Mouse (Mus musculus) cerebellum, adult 2 months (tissue): Measurements from ENCODE around the gene Mga.

Experiments used
- CTCF ChIP-seq: fragments of 200-500 bp; IDR thresholded peaks from 2 replicates; pipeline ENCODE4 v1.5.1; 2011; ENCODE audit warnings: low read depth, mild to moderate bottlenecking, control low read depth, low read length, moderate library complexity, borderline replicate concordance; ENCODE audit not compliant: insufficient read depth
- POLR2A ChIP-seq: fragments of 200-500 bp; IDR thresholded peaks from 2 replicates; pipeline ENCODE4 v1.6.1; 2011; ENCODE audit warnings: low read length, control low read depth, borderline replicate concordance; ENCODE audit not compliant: insufficient read depth

DNA sequence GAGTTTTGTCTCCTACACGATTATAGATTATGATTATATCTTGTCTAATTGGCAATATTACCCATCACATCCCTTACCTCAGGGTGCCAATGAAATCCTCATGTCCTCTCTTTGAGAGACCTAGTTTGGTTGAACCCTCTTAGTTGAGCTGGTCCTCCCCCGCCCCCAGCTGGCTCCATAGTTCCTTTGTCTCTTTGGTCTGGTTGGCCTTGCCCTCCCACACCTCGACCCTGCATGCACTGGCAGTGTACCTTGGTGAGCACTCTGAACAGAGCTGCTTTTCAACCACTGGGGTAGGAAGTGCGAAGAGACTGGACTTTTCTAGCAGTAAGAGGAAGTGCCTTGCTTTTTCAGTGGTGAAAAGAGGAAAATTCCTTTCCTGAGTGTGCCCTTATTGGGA is 104.9 kb downstream of the Mga start:
- no peak for TF ChIP-seq CTCF
- TF ChIP-seq POLR2A: no peak
